Mouse (Mus musculus): ENCODE measurements around the gene Dach1.

Gene Dach1

DNA sequence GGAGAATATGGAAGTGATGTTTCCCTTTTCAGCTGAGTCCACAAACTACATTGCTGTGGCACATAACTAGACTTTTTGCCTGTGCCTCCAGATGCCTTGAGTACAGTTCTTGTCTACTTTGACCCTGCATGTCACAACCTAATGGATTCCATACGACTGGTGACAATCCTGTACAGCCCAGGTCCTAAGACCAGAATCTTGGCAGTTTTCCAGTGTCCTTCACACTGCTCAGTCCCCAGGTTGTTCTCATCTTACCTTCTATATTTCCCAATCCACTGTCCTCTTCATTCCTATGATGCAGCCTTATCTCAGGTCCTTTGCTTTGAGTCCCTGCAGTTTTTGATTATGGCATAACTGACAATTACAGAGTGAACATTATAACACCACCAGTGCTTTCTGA lies 131.0 kb downstream of the Dach1 start:
- no peak for DNase-seq (ENCODE audit: low spot score in 2 of 2)

GRCm38 (mm10) chr14:98037175-98037574 lies 132.4 kb downstream of the Dach1 start:
- no peak for DNase-seq (ENCODE audit: low spot score in 2 of 2)

- DNase-seq (ENCODE audit: low spot score in 2 of 2): no peak
Observed at GRCm38 (mm10) chr14:98035261-98035660, 134.3 kb downstream of the Dach1 start.

GRCm38 (mm10) chr14:98023540-98023939 lies 146.0 kb downstream of the Dach1 start:
- no peak for DNase-seq (ENCODE audit: low spot score in 2 of 2)

GRCm38 (mm10) chr14:98014053-98014452 lies 155.5 kb downstream of the Dach1 start:
- no peak for DNase-seq (ENCODE audit: low spot score in 2 of 2)

DNA sequence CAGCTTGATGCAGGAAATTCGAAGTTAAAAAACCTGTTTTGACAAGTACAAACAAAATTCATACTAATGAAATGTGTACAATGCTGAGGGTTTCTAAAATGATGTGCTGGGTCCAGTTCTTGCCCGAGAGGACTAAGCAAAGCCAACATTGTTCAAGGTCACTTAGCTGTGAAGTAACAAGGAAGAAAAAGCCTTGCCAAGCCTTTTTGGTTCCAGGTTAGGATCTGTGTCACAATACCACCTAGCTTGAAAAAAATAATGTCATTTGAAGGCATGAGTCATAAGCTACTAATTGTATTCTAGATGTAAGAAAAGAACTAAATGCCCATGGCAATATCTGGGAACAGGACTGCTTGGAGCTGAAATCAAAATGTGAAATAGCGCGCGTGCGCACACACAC lies 161.1 kb downstream of the Dach1 start:
- no peak for DNase-seq (ENCODE audit: low spot score in 2 of 2)

DNA sequence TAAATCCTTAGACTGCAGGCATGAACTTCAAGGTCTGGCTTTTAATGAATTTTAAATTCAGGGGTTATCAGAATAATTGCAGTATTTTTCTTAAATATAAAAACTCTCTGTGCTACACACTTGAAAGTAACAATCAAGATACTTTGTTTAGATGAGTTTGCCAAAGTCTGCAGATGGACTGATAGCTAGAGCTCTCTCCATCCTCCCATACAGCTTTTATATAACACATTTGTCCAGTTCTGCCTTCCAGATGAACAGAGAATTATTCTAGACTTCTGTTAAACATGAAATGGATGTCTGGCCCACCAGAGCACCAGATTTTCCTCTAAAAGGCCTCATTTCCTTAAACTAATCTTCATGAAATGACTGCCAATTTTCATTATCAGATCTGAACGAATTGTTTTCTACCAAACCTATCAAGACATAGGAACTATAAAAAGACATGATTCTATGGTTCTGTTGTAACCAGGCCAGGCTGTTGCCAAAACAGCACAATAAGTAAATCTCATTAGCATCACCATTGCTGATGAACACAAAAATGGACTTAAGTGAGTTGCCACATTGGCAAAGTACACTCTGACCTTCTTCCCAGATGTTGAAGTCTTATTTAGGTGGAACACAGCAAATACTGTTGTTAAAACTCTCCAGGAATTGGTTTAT lies 167.4 kb downstream of the Dach1 start:
- DNase-seq (ENCODE audit: low spot score in 2 of 2): no peak

GRCm38 (mm10) chr14:97998584-97998983 lies 171.0 kb downstream of the Dach1 start:
- DNase-seq (ENCODE audit: low spot score in 2 of 2): no peak

GRCm38 (mm10) chr14:97983251-97983650 lies 186.3 kb downstream of the Dach1 start:
- DNase-seq (ENCODE audit: low spot score in 2 of 2): no peak

- DNase-seq (ENCODE audit: low spot score in 2 of 2): no peak
Observed at GRCm38 (mm10) chr14:97982676-97983075, 186.9 kb downstream of the Dach1 start.

GRCm38 (mm10) chr14:97980879-97981278 lies 188.7 kb downstream of the Dach1 start:
- DNase-seq (ENCODE audit: low spot score in 2 of 2): no peak

DNA sequence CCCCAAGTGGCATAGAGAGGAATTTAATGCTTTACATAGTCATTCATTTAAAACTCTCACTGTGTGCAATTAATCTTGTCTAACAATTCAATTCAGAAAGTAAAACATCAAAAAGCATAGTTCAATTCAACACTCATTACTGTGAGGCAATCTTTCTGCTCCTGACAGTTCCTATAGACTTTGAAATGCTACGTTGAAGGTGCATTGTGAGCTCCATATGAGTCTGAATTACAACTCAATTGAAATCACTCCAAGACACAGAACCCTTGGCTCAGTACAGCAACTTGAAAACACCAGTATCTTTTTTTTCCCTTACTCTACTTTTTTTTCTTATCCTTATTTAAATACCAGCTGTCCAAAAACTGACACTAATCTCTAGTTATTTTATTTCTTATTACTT lies 193.5 kb downstream of the Dach1 start:
- no peak for DNase-seq (ENCODE audit: low spot score in 2 of 2)

- no peak for DNase-seq (ENCODE audit: low spot score in 2 of 2)
Observed at GRCm38 (mm10) chr14:97975447-97975846, 194.1 kb downstream of the Dach1 start.

DNA sequence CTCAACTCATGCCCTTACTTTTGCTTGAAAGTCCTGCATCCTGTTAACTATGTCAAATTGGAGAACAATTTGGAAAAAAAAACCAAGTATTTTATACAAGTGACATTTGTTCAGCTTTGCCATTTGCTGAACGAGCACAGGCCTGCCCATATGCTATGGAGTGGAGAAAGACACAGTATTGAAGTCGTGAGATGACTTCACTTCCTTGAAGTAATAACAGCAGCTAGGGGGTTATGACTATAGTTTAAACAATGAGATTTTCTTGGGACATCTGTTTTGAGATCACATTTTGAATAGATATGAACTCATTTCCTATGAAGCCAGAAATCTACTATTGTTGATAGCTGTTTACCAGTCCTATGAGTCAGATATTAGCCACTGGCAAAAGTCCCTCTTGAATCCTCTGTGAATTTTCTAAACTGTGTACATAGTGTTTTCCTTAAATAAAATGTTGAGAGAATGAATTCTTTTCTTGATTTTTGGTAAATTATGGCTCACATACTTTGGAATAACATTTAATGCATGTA lies 205.0 kb downstream of the Dach1 start:
- DNase-seq (ENCODE audit: low spot score in 2 of 2): no peak

- DNase-seq (ENCODE audit: low spot score in 2 of 2): no peak
Observed at GRCm38 (mm10) chr14:97963624-97964023, 205.9 kb downstream of the Dach1 start.

DNA sequence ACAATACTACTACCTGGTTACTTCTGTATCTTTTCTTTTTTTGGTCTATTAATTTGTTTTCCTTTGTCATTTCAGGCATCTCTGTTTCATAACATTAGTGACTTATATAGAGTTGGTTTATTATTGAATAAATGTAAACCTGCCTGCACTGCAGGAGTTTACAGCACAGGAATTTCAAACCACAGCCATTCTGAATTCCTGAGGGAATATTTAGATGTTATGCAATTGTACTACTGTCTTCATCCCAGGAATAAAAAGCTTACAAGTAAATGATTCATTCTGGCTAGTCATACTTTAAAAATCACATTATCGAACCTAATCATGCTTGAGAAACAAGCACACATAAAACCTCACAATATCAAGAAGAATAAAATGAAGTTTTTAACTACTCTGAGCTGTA lies 213.2 kb downstream of the Dach1 start:
- DNase-seq (ENCODE audit: low spot score in 2 of 2): no peak

- no peak for DNase-seq (ENCODE audit: low spot score in 2 of 2)
Observed at GRCm38 (mm10) chr14:97945471-97945870, 224.1 kb downstream of the Dach1 start.

- no peak for DNase-seq (ENCODE audit: low spot score in 2 of 2)
Observed at GRCm38 (mm10) chr14:97944643-97945268, 224.8 kb downstream of the Dach1 start.

DNA sequence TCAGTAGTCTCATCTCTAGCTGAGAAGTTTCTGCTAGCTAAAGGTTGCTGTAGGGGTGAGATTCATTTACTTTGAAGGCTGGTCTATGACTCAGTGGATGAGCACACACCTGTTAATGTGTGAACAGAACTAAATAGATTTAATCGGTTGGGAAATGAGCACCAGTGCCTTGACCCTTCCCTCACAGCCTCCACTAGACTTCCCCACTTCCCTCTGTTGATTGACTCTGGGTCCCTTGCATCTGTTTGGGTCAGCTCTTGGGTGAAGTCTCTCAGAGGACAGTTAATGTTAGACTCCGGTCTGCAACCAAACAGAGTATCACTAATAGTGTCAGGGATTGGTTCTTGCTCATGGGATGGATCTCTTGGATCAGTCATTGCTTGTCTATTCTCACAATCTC lies 227.2 kb downstream of the Dach1 start:
- DNase-seq (ENCODE audit: low spot score in 2 of 2): no peak

- DNase-seq (ENCODE audit: low spot score in 2 of 2): no peak
Observed at GRCm38 (mm10) chr14:97896622-97897021, 272.9 kb downstream of the Dach1 start.

DNA sequence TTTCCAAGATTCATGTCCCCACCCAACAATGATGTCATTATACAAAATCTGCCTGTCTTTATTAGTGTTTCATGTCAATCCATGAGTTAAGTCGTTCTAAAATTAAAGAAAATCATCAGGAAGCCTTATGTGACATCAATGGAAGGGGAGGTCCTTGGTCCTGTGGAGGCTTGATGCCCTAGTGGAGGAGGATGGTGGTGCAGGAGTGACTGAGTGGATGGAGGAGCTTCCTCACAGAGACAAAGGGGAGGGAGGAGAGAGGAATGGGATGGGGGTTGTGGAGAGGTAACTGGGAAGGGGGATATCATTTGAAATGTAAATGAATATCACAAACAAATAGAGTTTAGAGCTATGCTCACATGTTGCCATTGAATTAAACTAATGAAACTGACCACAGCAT lies 287.6 kb downstream of the Dach1 start:
- DNase-seq (ENCODE audit: low spot score in 2 of 2): no peak

DNA sequence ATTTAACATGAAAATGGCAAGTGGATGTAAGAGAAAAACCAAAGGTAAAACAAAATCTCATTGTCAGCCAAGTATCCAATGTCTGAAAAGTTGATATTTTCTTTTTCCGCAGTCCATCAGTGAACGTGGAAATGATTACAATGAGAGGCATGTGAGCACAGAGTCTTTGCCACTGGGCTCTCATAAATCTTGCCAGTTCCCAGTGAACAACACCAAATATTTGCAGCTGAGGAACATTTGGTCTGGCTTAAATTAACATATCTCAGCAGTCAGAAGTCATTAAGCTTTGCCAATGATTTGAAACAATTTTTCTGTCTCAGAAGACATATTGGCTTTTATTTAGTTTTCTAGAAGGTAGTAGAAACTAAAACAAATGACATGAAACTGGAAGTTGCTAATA lies 298.6 kb downstream of the Dach1 start:
- DNase-seq (ENCODE audit: low spot score in 2 of 2): no peak

DNA sequence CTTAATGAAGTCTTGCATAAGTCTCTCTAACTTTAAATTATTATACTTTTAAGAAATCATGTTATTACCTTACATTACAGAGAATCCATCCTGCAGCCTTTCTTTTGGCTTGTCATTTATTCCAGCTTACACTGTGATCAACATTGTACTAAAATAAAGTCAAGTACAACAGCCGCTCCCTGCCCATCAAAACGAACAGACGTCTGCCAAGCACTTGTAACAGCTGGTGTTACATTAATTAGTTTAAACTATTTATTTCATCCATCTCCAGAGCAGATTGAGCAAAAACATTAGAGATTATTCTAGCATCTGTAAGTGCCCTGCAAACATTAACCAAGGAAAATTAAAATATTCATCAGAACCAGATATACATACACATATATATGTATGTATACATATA lies 311.2 kb downstream of the Dach1 start:
- no peak for DNase-seq (ENCODE audit: low spot score in 2 of 2)

- DNase-seq (ENCODE audit: low spot score in 2 of 2): no peak
Observed at GRCm38 (mm10) chr14:97857276-97857675, 312.3 kb downstream of the Dach1 start.

Data from spleen, postnatal 14 days (tissue).